Mouse (Mus musculus) brain, embryonic 14.5 days (tissue): ENCODE data around the gene Crtc2.

ENCODE experiments used
- CTCF ChIP-seq: fragments of 200-500 bp; IDR thresholded peaks from 2 replicates; pipeline ENCODE4 v1.5.1; 2012; ENCODE audit warnings: inconsistent platforms, mild to moderate bottlenecking, moderate library complexity, borderline replicate concordance; ENCODE audit not compliant: insufficient read depth, insufficient read length; ENCODE audit errors: extremely low read depth
- POLR2A ChIP-seq: fragments of 200-500 bp; IDR thresholded peaks from 2 replicates; pipeline ENCODE4 v1.6.1; 2012; ENCODE audit warnings: mild to moderate bottlenecking, inconsistent platforms, borderline replicate concordance; ENCODE audit not compliant: poor library complexity, insufficient read depth, insufficient read length, severe bottlenecking; ENCODE audit errors: extremely low read depth

GRCm38 (mm10) chr3:90294064-90294440 lies 40.1 kb downstream of the Crtc2 start:
- TF ChIP-seq CTCF (no peak), POLR2A (no peak)
